Mouse (Mus musculus) right cerebral cortex, postnatal 14 days (tissue): Measurements from ENCODE around the gene 4933417A18Rik.
"Not testable (repeated sequence)": the region's sequence is repeated elsewhere in the genome, so short reads cannot be mapped to it uniquely, and the experiment has no call there.

ENCODE experiments used
- DNase-seq: peaks from one replicate; pipeline ENCODE4 v3.0.0; 2022

4933417A18Rik gene

DNA sequence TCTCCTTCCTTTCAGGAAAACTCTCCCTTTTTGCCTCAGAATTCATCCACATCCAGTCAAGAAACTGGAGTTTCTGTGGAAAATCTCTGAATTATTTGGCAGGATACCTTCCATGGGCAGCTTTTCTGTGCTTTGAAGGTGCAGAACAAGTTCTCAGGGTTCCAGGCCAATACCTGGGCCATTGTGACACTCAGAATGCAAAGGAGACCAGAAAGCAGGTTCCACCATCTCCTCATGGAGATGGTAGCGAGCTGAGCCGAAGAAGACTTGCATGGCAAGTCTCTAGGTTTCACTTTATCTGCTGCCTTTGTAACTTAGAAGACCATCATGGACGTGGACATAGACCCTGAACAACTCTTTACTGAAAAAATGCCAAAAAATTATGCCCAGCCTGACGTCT is at the start of gene 4933417A18Rik, which contains the start of gene Fam217a:
TSS of gene 4933417A18Rik (plus strand) at position 200 of the 400 bp plus-strand sequence.
TSS of gene Fam217a (minus strand) at position 101 of the 400 bp plus-strand sequence.
- no peak for DNase-seq

DNA sequence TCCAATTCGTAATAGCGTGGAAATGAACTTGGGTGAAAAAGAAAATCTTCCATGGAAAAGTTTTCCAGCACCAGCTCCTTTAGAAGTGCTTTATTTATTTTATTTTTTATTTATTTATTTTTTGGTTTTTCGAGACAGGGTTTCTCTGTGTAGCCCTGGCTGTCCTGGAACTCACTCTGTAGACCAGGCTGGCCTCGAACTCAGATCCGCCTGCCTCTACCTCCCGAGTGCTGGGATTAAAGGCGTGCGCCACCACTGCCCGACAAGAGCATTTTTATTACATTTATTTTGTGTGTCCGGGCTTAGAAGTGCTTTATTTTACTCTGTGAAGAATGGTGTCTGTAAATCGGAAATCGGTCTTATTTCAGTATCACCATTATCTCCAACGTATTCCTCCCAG is 49.5 kb upstream of the 4933417A18Rik start:
- not testable (repeated sequence) for DNase-seq

DNA sequence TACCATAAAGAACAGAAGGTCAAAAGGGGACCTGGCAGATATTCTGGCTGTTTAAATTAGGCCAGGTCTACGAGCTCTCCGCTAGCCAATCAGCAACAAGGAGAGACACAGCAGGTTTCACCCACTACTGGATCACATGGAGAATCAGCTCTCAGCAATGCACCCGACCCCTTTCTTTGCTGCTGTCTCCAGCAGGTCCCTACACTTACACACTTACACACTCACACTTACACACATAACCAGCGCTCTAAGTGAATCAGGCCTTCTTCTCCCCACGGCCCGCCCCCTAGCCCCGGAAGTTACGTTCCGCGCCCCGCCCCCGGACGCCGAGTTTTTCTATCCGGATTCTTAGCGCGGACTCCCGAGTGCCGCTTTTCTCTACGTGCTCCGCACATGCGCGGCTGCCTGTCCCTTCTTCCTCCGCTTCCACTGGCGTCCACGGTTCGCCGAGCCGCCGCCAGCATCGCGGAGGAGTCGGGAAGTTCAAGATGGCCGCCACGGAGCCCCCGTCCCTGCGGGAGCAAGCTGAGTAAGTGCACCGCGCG is 49.0 kb upstream of the 4933417A18Rik start, which contains the start of gene Prpf4b:
TSS of gene Prpf4b (plus strand) at position 137 of the 545 bp plus-strand sequence.
- peak; percentile 94 for DNase-seq

DNA sequence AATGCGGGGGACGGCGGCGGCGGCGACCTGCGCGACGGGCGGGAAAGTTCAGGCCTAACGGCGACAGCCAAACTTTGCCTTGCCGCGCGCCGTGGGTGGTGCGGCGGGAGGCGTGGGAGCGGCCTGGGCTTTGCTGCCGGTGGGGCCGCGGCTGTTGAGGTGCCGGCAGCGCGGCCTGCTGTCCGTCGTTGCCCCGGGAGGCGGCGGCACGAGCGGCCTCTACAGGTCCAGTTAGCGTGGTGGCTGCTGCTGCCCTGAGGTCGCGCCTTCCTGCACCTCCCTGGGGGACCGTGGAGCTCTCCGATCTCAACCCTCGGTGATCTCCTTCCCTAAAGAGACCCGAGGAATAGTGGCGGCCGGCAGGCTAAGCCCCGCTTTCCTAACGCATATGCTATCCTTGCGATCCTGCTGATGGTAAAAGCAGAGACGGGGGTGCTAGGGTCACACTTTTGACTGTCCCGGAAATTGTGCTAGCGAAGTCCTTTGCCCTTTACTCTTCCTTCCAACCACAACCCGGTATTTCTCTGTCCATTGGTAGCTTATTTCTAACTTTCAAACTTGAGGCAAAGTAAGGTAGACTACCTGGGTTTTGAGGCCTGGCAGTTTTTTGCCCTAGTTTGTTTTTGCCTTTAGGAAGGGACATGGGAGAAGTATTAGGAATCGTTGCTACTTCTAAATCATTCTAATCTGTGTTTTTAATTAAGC is 48.3 kb upstream of the 4933417A18Rik start:
- DNase-seq: no peak

DNA sequence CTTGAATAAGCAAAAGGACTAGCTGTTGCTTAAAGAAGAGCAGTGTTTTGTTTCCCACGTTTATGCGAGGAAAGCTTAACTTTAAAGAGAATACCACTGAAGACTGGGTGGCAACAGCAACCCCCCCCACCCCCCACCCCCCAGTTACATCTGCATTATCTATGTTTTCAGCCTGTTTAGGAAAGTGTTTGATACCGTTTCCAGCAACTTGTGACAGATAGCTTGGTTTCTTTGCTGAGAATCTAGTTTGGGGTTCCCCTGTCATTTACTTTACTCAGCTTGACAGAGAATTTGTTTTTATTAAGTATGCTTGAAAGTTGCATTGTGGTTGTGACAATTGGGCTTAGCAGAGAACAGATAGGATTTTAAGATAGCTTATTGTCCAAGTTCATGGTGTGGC is 47.7 kb upstream of the 4933417A18Rik start:
- no peak for DNase-seq

DNA sequence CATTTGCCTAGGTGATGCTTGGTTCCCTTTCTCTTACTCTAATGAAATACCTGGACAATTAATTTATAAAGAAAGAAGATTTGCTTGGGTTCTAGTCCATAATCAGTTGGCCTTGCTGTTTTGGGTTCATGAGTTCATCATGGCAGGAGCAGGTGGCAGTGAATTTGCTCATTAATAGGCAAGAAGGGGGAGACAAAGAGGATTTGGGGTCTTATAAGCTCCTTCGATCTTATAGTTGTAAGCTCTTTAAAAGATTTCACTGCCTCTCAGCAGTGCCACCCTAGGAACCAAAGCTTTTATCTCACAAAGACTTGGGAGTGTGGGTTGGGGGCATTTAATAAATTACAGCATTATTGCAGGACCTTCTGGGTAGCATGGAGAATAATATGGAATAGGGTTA is 31.3 kb upstream of the 4933417A18Rik start:
- no peak for DNase-seq

DNA sequence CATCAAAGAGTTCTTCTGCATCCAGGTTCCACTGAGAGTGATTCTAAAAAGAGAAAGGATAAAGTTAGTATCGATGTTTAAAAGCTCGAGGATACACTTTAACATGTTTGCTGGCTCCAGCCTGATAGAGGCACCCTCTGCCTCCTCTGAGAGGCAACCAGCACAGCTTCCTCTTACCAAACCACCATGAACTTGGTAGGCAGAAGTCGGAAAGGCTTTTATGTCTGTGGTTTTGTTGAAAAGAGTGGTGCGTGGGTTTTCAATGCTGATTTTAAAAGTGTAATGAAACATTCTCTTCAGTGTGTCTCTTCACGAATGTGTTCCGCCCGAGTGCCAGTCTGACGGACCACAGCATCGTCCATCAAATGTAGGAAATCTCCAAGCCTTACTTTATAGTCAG is 9.6 kb upstream of the 4933417A18Rik start:
- DNase-seq: no peak

DNA sequence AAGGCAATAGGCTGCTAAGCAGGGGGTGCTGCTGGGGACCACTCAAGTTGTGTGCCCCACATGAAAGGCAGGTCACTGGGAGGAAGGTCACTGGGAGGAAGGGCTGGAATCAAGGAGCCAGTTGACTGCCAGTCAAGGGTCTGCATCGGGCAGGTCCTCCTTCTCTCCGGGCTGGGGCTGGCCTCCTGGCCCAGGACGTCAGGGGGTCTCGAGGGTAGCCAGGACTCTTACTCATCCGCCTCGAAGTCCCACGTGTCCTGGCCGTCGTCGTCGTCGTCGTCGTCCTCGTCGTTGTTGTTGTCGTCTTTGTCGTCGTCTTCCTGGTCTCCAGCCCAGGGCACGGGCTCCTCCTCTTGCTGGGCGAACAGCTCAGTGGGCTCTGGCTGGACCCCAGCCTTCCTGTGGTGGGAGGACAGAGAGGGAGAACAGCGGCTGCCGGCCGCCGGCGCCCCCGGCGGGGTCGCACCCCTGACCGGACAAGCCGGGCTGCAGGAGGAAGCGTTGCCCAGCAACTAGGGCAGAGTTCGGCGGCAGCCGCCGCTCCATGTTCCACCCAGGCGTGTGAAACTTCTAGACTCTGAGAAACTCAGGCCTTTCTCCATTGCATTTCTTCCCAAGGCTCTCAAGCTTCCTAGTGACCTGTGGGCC is 7.6 kb upstream of the 4933417A18Rik start:
- peak; percentile 8 for DNase-seq

DNA sequence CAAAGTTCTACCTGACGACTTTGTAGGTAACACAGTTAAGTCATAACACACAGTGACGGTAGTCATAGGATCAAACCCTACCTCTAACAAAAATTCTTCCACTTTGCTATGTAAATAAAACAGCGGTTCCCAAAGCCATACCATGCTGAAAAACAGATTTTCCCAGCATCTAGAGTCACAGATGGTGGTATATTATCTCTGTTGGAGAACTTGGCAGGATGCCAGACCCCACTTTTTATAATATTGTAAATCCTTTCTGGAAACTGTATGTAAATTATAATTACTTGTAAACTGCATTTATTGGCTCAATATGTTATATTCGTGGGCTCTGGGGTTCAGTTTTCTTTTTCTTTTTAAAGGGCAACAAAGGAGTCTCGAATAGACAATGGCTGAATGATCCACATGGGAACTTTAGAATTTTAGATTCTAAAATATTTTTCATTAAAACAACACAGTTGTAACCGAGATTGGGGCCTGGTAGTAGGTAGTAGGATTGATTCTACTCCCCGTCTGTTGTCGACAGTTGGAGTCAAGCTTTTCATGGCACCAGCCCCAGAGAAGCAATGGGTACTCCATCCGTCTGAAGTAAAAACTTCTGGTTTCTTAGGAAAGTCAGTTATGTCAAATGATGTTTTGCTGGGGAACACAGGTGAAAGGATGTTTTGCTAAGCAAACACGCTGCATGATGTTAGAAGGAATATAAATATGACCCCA is 10.9 kb downstream of the 4933417A18Rik start:
- DNase-seq: peak; percentile 52

DNA sequence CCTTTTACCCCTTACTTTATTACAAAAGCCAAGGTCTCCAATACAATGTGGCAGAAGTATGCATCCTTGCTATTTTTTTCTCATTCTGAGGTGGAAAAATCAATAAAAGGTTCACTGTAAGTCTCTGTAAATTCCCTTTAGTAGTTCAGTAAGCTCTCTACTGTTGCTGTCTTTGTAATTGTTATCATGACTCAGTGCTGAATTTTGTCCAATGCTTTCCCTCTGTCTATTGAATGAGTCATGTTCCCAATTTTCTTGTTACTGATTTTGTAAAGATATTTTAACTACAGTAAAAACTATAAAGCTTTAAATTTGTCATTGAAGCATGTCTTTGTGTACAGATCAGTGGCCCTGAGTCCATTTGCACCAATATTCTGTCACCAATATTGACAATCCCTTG is 18.2 kb downstream of the 4933417A18Rik start:
- DNase-seq: no peak

DNA sequence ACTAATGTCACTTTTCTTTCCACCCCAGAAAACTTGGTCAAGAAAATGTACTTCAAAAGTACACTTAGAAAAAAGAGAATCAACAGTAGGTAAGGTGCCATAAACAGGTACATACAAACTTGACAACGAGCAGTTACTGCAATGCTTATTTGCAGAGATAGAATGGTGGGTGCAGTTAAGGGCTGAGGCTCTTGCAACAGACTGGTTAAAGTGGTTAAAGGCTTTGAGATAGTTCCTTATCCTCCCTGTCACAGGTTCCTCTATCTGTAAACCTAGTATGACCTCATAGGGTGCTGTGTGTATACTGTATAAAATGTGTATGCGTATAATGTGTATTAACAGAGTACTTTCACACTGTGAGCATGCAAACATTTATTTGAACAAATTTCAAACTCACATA is 27.2 kb downstream of the 4933417A18Rik start:
- not testable (repeated sequence) for DNase-seq

DNA sequence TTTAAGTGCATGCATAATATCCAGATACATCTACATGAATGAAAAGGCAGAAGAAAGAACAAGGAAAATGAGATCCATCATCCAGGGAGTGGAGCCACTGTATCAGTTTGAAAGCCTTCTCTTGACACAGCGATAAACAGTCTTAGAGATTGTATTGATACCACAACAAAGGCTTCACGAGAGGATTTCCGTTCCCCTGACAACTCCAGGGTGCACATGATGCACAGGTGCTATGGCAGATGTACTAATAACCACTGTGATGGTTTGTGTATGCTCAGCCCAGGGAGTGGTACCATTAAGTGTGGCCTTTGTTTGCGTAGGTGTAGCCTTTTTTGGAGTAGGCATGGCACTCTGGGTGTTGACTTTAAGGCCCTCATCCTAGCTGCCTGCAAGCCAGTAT is 32.7 kb downstream of the 4933417A18Rik start:
- DNase-seq: no peak

DNA sequence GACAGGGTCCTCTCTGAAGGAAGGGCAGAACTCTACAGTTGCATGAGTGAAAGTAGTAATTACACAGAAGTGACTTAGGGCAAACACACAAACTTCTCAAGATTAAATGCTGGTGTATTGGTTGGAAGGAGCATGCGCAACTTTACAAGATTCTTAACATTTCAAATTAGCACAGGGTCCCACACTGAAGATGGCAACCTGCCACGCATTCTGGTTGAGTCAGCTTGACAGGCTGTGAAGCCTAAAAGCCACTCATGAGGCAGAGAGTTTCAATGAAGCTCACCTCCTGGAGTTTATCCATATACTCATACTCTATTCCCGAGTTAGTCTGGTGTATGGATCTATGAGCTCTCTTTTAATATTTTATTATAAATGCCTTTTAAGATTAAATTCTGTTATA is 33.9 kb downstream of the 4933417A18Rik start:
- DNase-seq: not testable (repeated sequence)

DNA sequence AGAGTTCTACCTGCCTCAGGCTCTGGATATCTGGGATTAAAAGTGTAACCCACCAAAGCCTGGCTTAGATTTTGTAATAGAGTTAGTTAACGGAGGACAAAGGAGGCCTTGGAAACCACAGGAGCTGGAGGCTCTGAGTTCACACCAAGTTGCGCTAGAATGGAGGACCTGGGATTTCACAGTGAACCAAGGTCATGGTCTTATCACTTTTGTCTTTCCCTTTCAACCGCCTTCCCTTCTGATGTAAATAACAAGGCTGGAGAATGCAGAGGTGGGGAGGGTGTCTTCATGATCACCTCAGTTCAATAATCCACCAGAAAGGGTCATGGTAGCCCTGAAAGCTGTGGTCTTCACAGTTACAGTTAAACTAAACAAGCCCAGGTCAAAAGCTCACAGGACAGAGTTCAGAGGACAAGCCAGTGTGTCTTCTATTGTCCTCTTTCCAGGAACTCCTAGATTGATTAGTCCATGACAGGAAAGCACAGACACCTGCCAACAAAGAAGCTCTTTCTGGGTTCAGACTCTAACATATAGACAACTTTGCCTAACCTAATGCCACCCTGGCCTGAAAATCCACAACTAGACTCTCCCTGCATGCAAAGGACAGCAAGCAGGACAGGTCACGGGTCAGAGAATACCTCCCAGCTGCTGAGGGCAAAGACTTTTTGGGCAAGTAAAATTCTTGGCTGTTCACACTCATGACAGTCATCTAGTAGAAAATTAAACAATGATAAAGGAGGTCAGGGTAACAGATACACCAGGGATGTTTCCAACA is 37.0 kb downstream of the 4933417A18Rik start:
- DNase-seq: no peak

DNA sequence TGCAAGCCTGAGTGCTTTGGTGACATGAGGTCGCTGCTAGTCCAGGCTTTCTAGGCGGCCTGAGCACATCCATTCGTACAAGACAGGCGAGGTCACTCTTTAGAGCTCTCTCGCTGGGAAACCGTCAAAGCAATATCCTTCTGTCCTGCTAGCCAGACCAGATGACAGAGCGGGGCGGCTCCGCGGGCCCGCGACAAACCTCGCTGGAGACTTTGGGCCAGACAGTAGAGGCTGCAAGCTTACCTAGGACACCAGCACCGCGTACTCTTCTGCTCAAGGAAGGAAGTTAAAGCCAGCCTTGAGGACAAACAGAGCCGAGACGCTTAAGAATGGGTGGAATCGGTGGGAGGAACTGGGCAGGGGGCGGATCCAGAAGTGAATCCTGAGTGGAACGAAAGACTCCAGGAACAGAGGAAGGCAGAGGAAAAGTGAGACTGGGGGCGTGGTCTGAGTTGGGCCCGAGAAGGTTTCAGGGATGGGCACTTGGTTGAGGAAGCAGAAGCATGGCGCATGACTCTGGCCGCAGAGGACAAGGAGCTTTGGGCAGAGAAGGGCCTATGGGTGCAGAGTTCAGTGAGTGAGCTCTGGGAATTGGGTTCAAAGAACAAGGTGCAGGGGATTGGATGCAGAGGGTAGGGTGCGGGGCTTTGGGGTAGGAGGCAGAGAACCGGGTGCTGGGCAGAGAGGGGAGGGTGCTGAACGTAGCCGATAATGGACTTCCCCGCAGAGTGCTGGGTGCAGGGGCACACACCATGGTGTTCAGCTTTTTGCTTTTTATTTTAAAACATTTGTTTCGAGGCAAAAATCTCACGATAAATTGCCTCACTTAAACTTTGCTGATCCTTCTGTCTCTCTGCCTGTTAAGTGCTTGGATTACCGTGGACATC is 39.5 kb downstream of the 4933417A18Rik start, which contains the start of gene Eci3:
TSS of gene Eci3 (minus strand) at position 300 of the 887 bp plus-strand sequence.
- no peak for DNase-seq

DNA sequence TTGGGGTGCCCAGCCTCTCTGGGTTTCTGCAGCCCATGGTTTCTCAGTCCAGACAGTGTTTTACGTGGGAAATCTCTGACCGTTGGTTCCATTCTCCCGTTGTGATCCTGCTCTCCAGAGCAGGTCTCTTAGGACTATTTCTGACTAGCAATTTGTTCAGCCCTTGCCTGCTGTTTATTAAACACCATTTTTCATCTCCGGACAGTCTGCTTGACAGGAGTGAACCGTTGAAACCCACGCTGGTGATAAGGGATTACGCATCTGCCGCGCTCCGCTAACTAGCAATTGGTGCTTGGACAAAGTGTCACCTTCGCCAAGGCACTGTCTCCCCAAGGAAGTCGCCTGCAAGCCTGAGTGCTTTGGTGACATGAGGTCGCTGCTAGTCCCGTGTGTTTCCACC is 40.2 kb downstream of the 4933417A18Rik start:
- no peak for DNase-seq

DNA sequence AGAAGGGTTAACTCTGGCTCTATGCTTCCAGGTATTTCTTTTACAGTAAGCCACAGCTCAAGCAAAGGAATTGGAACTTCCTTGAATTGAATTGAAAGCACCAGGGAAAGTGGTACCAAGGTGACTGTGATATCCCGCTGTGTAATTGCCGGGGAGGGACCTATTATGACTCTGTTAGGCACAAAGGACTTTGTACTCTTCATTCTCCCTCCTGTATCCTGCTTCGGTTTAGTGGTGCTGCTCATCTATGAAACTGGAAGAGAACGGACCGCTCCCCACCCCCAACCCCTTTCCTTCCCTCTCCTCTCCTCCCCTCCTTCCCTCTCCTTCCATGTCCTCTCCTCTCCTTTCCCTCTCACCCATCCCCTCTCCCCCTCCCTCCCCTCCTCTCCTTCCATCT is 40.7 kb downstream of the 4933417A18Rik start:
- no peak for DNase-seq

DNA sequence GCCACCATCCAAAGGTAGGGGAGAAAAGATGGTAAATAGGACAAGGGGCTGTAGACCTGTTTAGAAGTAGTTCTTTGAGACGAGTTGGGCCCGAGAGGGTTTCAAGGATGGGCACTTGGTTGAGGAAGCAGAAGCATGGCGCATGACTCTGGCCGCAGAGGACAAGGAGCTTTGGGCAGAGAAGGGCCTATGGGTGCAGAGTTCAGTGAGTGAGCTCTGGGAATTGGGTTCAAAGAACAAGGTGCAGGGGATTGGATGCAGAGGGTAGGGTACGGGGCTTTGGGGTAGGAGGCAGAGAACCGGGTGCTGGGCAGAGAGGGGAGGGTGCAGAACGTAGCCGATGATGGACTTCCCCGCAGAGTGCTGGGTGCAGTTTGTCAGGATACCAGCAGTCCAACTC is 41.4 kb downstream of the 4933417A18Rik start:
- not testable (repeated sequence) for DNase-seq

DNA sequence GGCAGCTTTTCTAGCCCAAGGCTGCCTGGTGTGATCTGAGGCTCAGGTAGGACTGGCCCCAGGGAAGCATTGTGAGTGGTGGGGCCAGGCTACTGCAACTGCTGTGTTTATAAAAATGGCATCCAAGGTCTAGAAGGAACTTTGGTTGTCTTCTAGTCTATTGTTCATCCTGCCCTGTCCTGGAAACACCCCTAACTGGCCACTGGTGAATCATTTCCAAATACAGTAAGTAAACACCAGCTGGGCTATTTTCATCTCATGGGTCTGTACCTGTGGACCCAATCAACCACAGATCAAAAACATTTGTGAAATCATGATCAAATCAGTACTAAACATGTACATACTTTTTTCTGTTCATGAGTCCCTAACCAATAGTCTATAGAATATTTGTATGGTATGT is 48.2 kb downstream of the 4933417A18Rik start:
- not testable (repeated sequence) for DNase-seq

DNA sequence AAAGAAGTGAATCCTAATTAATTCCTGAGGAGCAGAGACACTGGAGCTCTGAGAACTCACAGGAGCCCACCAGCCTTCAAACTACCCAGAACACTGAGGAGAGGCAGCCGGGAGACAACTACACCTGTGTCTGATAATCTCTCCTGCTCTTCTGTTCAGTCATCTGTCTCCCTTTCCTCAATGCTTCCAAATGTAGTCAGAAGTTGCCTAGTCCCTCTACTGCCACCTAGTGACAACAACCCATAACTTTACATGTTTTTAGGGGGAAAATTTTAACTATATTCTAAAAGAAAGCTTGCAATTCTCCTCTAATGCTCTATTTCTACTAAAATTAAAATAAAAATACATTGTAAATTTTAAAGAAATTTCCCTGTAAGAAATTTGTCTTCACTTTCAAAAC is 48.9 kb downstream of the 4933417A18Rik start:
- DNase-seq: no peak

DNA sequence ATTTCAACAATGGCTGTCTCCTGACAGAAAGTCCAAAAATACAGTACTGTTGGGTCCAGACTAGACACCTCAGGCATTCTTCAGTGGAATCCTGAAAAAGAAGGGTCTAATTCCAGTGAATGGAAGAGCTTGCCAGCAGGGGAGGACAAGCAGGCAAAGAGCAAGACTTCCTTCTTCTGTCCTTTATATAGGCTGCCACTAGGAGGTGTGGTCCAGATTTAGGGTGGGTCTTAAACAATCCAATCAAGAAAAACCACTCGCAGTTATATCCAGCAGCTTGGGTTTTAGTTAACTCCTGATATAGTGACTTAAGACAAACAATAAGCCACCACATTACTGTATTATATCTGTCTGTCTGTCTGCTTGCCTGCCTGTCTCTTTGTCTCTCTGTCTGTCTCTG is 49.6 kb downstream of the 4933417A18Rik start:
- no peak for DNase-seq
